Mouse (Mus musculus) stomach, embryonic 14.5 days (tissue): ENCODE data around the gene Tekt4. TPM values are rescaled to one million over a fixed set of nuclear protein-coding genes. Genes with fewer than 3 reads are reported as not detected.

Experiments
- ATAC-seq: fragments of 200-750 bp; cut with Nextera tagmentation; 2 replicates; pipeline ENCODE4 v1.8.0; 2017; ENCODE audit warnings: low read depth, moderate TSS enrichment; ENCODE audit not compliant: insufficient number of reproducible peaks, insufficient read depth, low FRiP score
- H3K27ac ChIP-seq: fragments of 300-500 bp; sonication (generic); 2 replicates; pipeline ENCODE4 v1.5.1; 2014; ENCODE audit warnings: mild to moderate bottlenecking, low read length, moderate library complexity, mixed read lengths
- H3K27me3 ChIP-seq: fragments of 300-500 bp; sonication (generic); 2 replicates; pipeline ENCODE4 v1.6.1; 2014; ENCODE audit warnings: low read length, control low read depth, mixed read lengths; ENCODE audit not compliant: control insufficient read depth, insufficient read depth
- H3K36me3 ChIP-seq: fragments of 300-500 bp; sonication (generic); 2 replicates; pipeline ENCODE4 v1.6.1; 2014; ENCODE audit warnings: mild to moderate bottlenecking, control low read depth, low read length, moderate library complexity, mixed read lengths; ENCODE audit not compliant: control insufficient read depth, insufficient read depth
- H3K4me1 ChIP-seq: fragments of 300-500 bp; sonication (generic); 2 replicates; pipeline ENCODE4 v1.6.1; 2014; ENCODE audit warnings: low read length, control low read depth, mixed read lengths; ENCODE audit not compliant: control insufficient read depth, insufficient read depth
- H3K4me2 ChIP-seq: fragments of 300-500 bp; sonication (generic); replicated peaks from 2 replicates; pipeline ENCODE4 v1.6.1; 2014; ENCODE audit warnings: low read depth, low read length, control low read depth
- H3K4me3 ChIP-seq: fragments of 300-500 bp; sonication (generic); 2 replicates; pipeline ENCODE4 v1.5.1; 2014; ENCODE audit warnings: low read depth, low read length, control low read depth
- H3K9ac ChIP-seq: fragments of 300-500 bp; sonication (generic); replicated peaks from 2 replicates; pipeline ENCODE4 v1.6.1; 2014; ENCODE audit warnings: low read depth, mild to moderate bottlenecking, control low read depth, low read length, moderate library complexity, mixed read lengths
- H3K9me3 ChIP-seq: fragments of 300-500 bp; sonication (generic); 2 replicates; pipeline ENCODE4 v1.6.1; 2016; ENCODE audit warnings: low read depth, low read length, control low read depth; ENCODE audit not compliant: control insufficient read depth
- WGBS: fragments of 180-500 bp; shearing (Covaris S2); extraction: QIAGEN DNeasy Blood & Tissue Kit; methylation state at CpG from one replicate; pipeline ENCODE4 v1.1.7; 2014; 5-methylcytosine and 5-hydroxymethylcytosine counted together
- polyA plus RNA-seq: library from polyadenylated mRNA; unstranded; fragments of >200 nt; fragmentation: Nextera tagmentation; extraction: Ambion mirVana; gene quantifications from 2 replicates; pipeline ENCODE4 v1.2.1, GENCODE M21; 2014

Tekt4 gene
- polyA plus RNA-seq, 1 experiment from 2014 or later, result not detected

DNA sequence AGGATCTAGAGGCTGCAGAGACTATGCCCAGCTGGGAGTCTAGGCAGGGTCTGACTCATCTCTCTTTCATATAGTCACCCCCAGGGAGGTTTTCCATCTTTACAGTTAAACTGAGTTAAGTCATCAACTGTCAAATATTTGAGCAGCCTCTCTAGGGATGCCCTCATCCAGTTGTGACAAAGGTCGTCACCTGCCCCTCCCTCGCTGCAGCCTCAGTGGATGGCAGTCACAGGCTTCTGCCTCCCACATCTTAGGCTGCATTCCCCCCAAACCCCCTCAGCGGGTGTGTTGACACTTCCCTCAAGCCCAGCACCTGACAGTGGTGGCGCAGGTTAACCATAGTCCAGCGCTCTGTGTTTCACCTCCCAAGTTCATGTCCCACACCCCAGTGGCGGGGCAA, 13.0 kb upstream of the Tekt4 start:
- Histone ChIP-seq H3K4me2 (no peak overlapping the region), H3K4me1 (peaks cover 2% of the 10 kb centered on the region; the same call in 1 of the 2 replicates), H3K9me3 (no peaks in the 10 kb centered on the region), H3K27ac (no peak overlapping the region), H3K4me3 (no peak overlapping the region), H3K36me3 (no peaks in the 10 kb centered on the region), H3K27me3 (no peaks in the 10 kb centered on the region), H3K9ac (no peak overlapping the region)
- WGBS, result 75% methylated on average over 6 of the region's 6 CpGs
- no peak for ATAC-seq

DNA sequence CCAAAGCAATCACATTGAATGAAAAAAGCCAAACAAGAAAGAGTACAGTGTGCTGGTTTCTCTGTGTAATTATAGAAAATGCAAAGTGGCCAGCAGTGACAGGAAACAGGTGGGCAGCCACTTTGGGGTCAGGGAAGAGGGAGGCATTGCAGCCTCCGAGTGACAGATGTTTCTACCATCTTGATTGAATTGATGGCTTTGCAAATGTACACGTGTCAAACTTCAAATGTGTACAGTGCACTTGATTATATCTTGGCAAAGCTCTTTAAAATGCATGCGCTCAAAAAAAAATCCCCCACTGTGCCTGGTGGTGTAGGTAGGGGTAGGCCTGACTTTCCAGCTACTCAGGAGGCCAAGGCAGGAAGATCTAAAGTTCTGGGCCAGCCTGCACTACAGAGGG, 11.5 kb upstream of the Tekt4 start:
- Histone ChIP-seq H3K9me3 (no peaks in the 10 kb centered on the region), H3K36me3 (no peaks in the 10 kb centered on the region)
- 44% methylated on average over 3 of the region's 3 CpGs for whole genome bisulfite sequencing

DNA sequence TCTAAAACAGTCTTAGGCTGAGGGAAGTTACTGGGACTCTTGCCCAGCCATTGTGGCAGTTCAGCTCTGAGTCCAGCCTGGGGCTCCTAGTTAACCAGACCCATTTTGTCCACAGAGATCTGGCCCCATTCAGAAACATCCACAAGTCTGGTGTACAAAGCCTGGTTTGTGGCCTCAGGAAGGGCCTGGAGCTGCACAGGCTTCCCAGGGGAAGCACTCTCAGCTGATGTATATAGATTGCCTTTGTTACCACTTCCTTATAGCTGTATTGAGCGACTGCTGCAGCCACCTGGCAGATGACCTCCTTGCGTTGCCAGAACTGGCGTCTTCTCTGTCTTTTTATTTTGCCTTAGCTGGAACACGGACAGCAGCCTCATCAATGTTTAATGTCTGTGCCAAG, 9.3 kb upstream of the Tekt4 start:
- peaks cover 6% of the 10 kb centered on the region; the same call in 1 of the 2 replicates for H3K4me1 ChIP-seq
- H3K4me2 ChIP-seq, result no peak overlapping the region
- H3K9me3 ChIP-seq, result no peaks in the 10 kb centered on the region
- no peaks in the 10 kb centered on the region for H3K36me3 ChIP-seq
- no peak overlapping the region for H3K4me3 ChIP-seq
- WGBS, result 51% methylated on average over 4 of the region's 4 CpGs
- no peaks in the 10 kb centered on the region for H3K27me3 ChIP-seq
- no peak overlapping the region for H3K9ac ChIP-seq
- H3K27ac ChIP-seq, result no peak overlapping the region
- ATAC-seq, result no peak

More for the DNA sequence above, 11.5 kb upstream of the Tekt4 start:
- H3K27me3 ChIP-seq, result no peaks in the 10 kb centered on the region
- no peak overlapping the region for H3K27ac ChIP-seq
- no peak overlapping the region for H3K4me3 ChIP-seq
- no peak overlapping the region for H3K9ac ChIP-seq
- H3K4me1 ChIP-seq, result peaks cover 2% of the 10 kb centered on the region; the same call in 1 of the 2 replicates
- no peak for ATAC-seq
- H3K4me2 ChIP-seq, result no peak overlapping the region

DNA sequence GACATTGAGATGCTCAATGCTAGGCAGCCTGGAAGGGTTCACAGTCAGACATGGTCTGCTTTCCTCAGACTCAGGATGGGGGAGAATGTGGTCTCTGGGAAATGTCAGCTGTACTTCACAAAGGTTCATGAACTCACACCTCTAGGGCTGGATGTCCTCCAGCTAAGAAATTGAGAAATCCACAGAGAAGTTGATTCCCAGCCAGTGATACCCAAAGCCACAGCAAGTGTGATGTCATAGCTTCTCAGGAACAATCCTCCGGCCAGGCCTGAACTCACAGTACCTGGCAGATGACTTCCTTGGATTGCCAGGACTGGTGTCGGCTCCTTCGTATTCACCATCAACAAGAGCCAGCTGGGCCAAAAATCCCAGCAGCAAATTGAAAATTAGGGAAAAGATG, 8.6 kb upstream of the Tekt4 start:
- peaks cover 6% of the 10 kb centered on the region; the same call in 1 of the 2 replicates for H3K4me1 ChIP-seq
- H3K4me3 ChIP-seq, result no peak overlapping the region
- no peak for ATAC-seq
- H3K27me3 ChIP-seq, result no peaks in the 10 kb centered on the region
- H3K36me3 ChIP-seq, result no peaks in the 10 kb centered on the region
- no peak overlapping the region for H3K4me2 ChIP-seq
- H3K9me3 ChIP-seq, result no peaks in the 10 kb centered on the region
- WGBS, result 93% methylated on average over 3 of the region's 3 CpGs
- no peak overlapping the region for H3K9ac ChIP-seq
- H3K27ac ChIP-seq, result no peak overlapping the region

DNA sequence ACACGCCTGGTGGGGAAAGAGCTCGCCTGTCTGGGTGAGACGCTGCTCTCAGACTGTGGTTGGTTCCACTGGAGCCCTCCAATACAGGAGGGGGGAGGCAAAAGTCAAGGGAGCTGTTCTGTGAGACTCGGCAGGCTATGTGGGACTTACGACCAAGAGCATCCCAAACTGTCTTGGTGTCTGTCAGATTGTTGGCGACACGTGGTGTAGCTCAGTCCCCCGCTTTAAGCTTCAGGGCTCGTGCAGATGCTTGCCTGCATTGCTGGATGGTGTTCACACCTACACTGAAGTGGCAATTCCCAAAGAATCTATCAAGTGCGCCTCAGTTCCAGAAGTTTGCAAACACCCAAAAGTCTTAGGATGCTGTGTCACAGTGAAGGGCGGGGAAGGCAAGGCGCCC, 6.5 kb upstream of the Tekt4 start:
- 74% methylated on average over 12 of the region's 12 CpGs for WGBS
- no peak overlapping the region for H3K9ac ChIP-seq

DNA sequence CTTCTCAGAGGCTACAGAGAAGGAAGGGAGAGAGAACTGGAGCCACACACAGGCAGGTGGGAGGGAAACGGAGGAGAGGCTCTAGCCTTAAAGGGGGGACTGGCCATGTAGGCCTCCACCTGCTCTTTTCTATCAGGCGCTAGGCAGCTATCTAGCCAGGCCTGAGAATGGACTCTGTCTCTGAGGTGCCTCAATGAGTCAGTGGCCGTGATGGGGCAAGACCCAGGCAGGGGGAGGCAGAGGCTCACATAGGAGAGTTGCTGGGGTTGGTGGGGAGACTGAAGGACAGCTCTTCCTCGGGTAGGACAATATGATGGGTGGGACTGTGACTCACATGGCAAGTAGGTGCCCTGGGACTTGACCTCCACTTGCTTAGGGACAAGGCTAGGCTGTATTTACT, 4.1 kb upstream of the Tekt4 start:
- 57% methylated on average over 4 of the region's 4 CpGs for WGBS
- no peaks in the 10 kb centered on the region for H3K36me3 ChIP-seq

More for the DNA sequence above, 6.5 kb upstream of the Tekt4 start:
- no peak for ATAC-seq
- Histone ChIP-seq H3K36me3 (no peaks in the 10 kb centered on the region), H3K4me1 (peaks cover 6% of the 10 kb centered on the region; the same call in 1 of the 2 replicates), H3K9me3 (no peaks in the 10 kb centered on the region), H3K27me3 (no peaks in the 10 kb centered on the region), H3K4me3 (no peak overlapping the region), H3K27ac (no peak overlapping the region), H3K4me2 (no peak overlapping the region)

DNA sequence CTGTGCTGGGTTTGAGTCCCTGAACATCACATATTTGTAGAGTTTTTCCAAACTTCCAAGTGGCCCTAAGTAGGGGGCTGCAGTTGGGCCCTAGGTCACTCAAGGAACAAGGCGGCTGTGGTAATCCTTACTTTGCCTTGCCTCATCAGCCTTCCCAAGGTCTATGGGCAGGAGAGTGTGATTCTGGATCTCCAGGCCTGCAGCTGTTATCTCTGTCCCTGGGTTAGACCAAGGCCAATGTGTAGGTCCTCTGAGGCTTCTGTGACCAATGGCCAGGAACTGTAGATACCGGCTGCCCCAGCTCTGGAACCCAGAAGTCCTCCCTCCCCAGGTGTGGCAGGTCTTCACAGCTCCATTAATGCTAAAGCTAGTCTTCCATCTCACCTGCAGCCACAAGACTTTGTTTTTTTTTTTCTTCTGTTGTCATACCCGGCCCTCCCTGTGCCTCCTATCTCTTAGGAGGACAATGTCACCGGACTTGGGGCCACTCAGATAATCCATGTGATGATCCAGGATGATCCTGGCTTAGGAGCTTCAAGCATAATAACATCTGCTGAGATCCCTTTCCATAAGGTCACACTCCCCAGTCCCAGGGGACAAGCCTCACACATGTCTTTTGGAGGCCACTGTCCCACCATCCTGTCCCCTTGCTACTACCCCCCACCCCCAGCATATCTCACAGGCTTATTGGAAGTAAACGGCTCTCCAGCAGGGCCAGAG, 2.0 kb upstream of the Tekt4 start:
- ATAC-seq, result no peak

More for the DNA sequence above, 4.1 kb upstream of the Tekt4 start:
- Histone ChIP-seq H3K4me3 (no peak overlapping the region), H3K9me3 (no peaks in the 10 kb centered on the region), H3K4me2 (no peak overlapping the region), H3K9ac (no peak overlapping the region), H3K4me1 (peaks cover 4% of the 10 kb centered on the region; the same call in 1 of the 2 replicates), H3K27me3 (no peaks in the 10 kb centered on the region), H3K27ac (no peak overlapping the region)
- no peak for ATAC-seq

DNA sequence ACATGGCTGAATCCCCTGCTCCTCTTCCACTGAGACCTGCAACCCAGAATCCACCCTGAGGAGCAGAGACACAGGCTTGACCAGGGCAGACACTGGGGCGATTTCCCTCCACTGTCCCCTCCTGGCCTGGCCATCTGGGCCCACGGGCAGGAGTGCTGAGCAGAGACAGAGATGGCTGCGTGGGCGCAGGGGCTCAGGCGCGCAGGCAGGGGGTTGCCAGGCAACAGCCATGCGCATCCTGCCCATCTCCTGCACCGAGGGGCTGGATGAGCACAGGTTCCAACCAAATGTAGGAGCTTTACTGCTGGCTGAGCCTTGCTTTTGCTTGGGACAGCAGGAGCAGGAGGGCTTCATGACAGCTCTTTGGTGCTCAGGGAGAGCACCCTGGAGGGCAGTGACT, 2.1 kb downstream of the Tekt4 start:
- WGBS, result 54% methylated on average over 8 of the region's 8 CpGs
- ATAC-seq, result no peak
- Histone ChIP-seq H3K4me2 (no peak overlapping the region), H3K9ac (no peak overlapping the region), H3K9me3 (no peaks in the 10 kb centered on the region), H3K36me3 (no peaks in the 10 kb centered on the region), H3K27ac (no peak overlapping the region), H3K4me1 (no peaks in the 10 kb centered on the region), H3K4me3 (no peak overlapping the region), H3K27me3 (no peaks in the 10 kb centered on the region)

More for the DNA sequence above, 2.0 kb upstream of the Tekt4 start:
- no peaks in the 10 kb centered on the region for H3K36me3 ChIP-seq
- H3K9ac ChIP-seq, result no peak overlapping the region
- H3K27ac ChIP-seq, result no peak overlapping the region
- no peaks in the 10 kb centered on the region for H3K27me3 ChIP-seq
- 71% methylated on average over 5 of the region's 5 CpGs for whole genome bisulfite sequencing
- no peak overlapping the region for H3K4me2 ChIP-seq
- H3K4me1 ChIP-seq, result peaks cover 4% of the 10 kb centered on the region; the same call in 1 of the 2 replicates
- H3K9me3 ChIP-seq, result no peaks in the 10 kb centered on the region
- no peak overlapping the region for H3K4me3 ChIP-seq
